Mouse (Mus musculus) left cerebral cortex, adult 2 months (tissue): ENCODE data around the gene Ctps2. TPM values are rescaled to one million over a fixed set of nuclear protein-coding genes. Genes with fewer than 3 reads are reported as not detected.

Experiments used
- DNase-seq, 2 experiments: peaks; one replicate each; pipeline ENCODE4 v3.0.0; 2021 to 2022; ENCODE audit warnings: low spot score in 2 of 2, mixed read lengths in 1 of 2; ENCODE audit errors: extremely low spot score in 1 of 2
- H3K27ac ChIP-seq: fragments of 200-600 bp; 2 replicates; pipeline ENCODE4 v1.8.1; 2022
- H3K4me3 ChIP-seq: fragments of 200-600 bp; 2 replicates; pipeline ENCODE4 v1.8.1; 2022
- CTCF ChIP-seq: fragments of 200-600 bp; IDR thresholded peaks from 2 replicates; pipeline ENCODE4 v1.8.1; 2022; ENCODE audit warnings: antibody characterized with exemption, mild to moderate bottlenecking, moderate library complexity
- intact Hi-C: fragments of 180-260 bp; cut with DNase I; formaldehyde crosslinking; loops from one replicate; pipeline ENCODE4 v1.15.1; 2025
- microRNA-seq, 2 experiments: library from miRNA; unstranded; fragments of <30 nt; microRNA quantifications; one replicate each; pipeline ENCODE4 v1.2.0; 2021
- total RNA-seq, 2 experiments: library from RNA; stranded (reverse); gene quantifications; 2 replicates each; pipeline ENCODE4 v1.2.3; 2021

Gene Ctps2
- total RNA-seq, 2 experiments from 2014 or later, result 63.4 to 73.2 TPM

GRCm38 (mm10) chrX:162991396-162991795 lies 90.4 kb downstream of the Ctps2 start:
- no peak for DNase-seq
- no peak for TF ChIP-seq CTCF
- intact Hi-C loops, result no loop called here
- no peak overlapping the region for H3K4me3 ChIP-seq
- no peak overlapping the region for H3K27ac ChIP-seq

GRCm38 (mm10) chrX:162992121-162992520 lies 91.1 kb downstream of the Ctps2 start:
- DNase-seq, result no peak
- TF ChIP-seq CTCF, result no peak
- Histone ChIP-seq H3K4me3 (no peak overlapping the region), H3K27ac (no peak overlapping the region)
- intact Hi-C loops, result no loop called here

- Histone ChIP-seq H3K27ac (no peak overlapping the region), H3K4me3 (no peak overlapping the region)
- TF ChIP-seq CTCF, result no peak
- no peak for DNase-seq
- intact Hi-C loops, result no loop called here
These were observed 126.8 kb downstream of the Ctps2 start for GRCm38 (mm10) chrX:163027864-163028263.

DNA sequence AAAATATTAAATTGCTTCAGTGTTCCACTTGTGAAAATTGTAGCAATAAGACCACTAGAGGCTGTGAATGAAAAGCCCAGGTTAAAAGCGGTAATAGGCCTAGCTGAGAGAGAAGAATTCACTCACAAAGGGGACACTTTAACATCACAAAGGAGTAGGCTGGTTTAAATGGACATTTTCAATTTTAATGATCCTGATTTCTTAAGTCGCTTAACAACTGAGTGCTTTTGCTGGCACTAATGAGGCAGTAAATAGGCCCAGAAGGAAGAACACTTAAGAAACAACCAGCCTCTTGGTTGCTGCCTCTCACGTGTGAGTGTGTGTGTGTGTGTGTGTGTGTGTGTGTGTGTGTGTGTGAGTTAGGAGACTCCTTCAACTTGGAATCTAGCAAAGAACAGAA lies 137.7 kb downstream of the Ctps2 start:
- no peak for TF ChIP-seq CTCF
- intact Hi-C loops, result no loop called here
- no peak for DNase-seq
- Histone ChIP-seq H3K4me3 (no peak overlapping the region), H3K27ac (no peak overlapping the region)

- intact Hi-C loops, result no loop called here
These were observed 141.7 kb downstream of the Ctps2 start for GRCm38 (mm10) chrX:163042771-163043170.

GRCm38 (mm10) chrX:163063936-163064335 lies 162.9 kb downstream of the Ctps2 start:
- Histone ChIP-seq H3K4me3 (no peak overlapping the region), H3K27ac (no peak overlapping the region)
- no peak for DNase-seq
- TF ChIP-seq CTCF, result no peak
- intact Hi-C loops, result no loop called here

More at GRCm38 (mm10) chrX:163042771-163043170, 141.7 kb downstream of the Ctps2 start:
- no peak for TF ChIP-seq CTCF
- H3K4me3 ChIP-seq, result no peak overlapping the region
- H3K27ac ChIP-seq, result no peak overlapping the region
- no peak for DNase-seq

Small RNA genes lying within 50 kb of the gene (microRNA-seq; reads per million reads assigned to microRNA genes)
- gene Mir3473a, result 0 reads per million in 2 experiments

Other genes with a start within 250 kb of the Ctps2 start
- 100 to 1,000 TPM; 137 to 155 TPM for gene Rbbp7, start 140.8 kb upstream of the Ctps2 start, total RNA-seq
- gene Txlng, start 71.8 kb upstream of the Ctps2 start, total RNA-seq, result 10 to 100 TPM; 19.7 to 20.7 TPM
- gene Syap1, start 12.8 kb upstream of the Ctps2 start, total RNA-seq, result 10 to 100 TPM; 25.2 to 28.4 TPM
- not detected for gene S100g, start 63.4 kb downstream of the Ctps2 start, total RNA-seq